Mouse (Mus musculus) C2C12 (cell line): ENCODE data around the gene Rad50.

Experiments
- CTCF ChIP-seq: IDR thresholded peaks from one replicate; pipeline ENCODE4 v1.5.1; 2011; ENCODE audit not compliant: control insufficient read depth, insufficient read depth, insufficient read length
- FOSL1 ChIP-seq: IDR thresholded peaks from one replicate; pipeline ENCODE4 v1.8.0; 2011; ENCODE audit warnings: mild to moderate bottlenecking, low read length; ENCODE audit not compliant: poor library complexity, insufficient read depth, severe bottlenecking
- MAX ChIP-seq: IDR thresholded peaks from one replicate; pipeline ENCODE4 v1.6.1; 2011; ENCODE audit warnings: mild to moderate bottlenecking, control low read depth
- USF1 ChIP-seq: IDR thresholded peaks from one replicate; pipeline ENCODE4 v1.6.1; 2011; ENCODE audit warnings: low read depth, mild to moderate bottlenecking, control low read depth, moderate library complexity

GRCm38 (mm10) chr11:53706236-53706933, 734 bp downstream of the Rad50 start:
- TF ChIP-seq CTCF (no peak), FOSL1 (no peak), USF1 (no peak), MAX (no peak)
